Mouse (Mus musculus): ENCODE data around the gene Asna1.

- TF ChIP-seq TAL1 (IDR thresholded peaks at IDR 0.05; ENCODE audit: low read length): no peak
- TF ChIP-seq GATA1 (IDR thresholded peaks at IDR 0.05; ENCODE audit: low read length): no peak
These were observed 49.5 kb upstream of the Asna1 start for GRCm38 (mm10) chr8:85074617-85075016.
